In genomic region chr2:102036665-102037511, GRCm38 (mm10) we compare ENCODE assay signal across 9 mouse cellular contexts.
A peak's percentile ranks its signal among the peaks of the same experiment; 100 is the strongest.
DNase-seq lines count a peak whose midpoint lies in the region; ATAC-seq and TF ChIP-seq lines count a peak whose summit lies in the region.
"Had no signal": no experiment of that assay in that cellular context is flagged by ENCODE, and none has a peak within 500 bp of the region (broad histone marks: within the 10 kb centered on the region; RNA-seq: fewer than 3 reads in every experiment).

No protein-coding gene starts in this region.

- H3K36me3 ChIP-seq in G1E (replicated peaks): no peaks in the 10 kb centered on the region
- no peaks in the 10 kb centered on the region for H3K36me3 ChIP-seq in hindbrain, embryonic 14.5 days (replicated peaks; ENCODE audit: control insufficient read depth, insufficient read depth)
- H3K36me3 ChIP-seq: embryonic facial prominence, embryonic 12.5 days had no signal

- TF ChIP-seq CTCF in G1E (IDR thresholded peaks at IDR 0.05; ENCODE audit: low read depth, low read length): no peak

- peaks cover 62% of the 10 kb centered on the region for H3K27me3 ChIP-seq in G1E (ENCODE audit: insufficient read depth, low read length)
- no peaks in the 10 kb centered on the region for H3K27me3 ChIP-seq in hindbrain, embryonic 14.5 days (ENCODE audit: control insufficient read depth, insufficient read depth, low read length)
- H3K27me3 ChIP-seq: embryonic facial prominence, embryonic 12.5 days had no signal

- peak; percentile 88 for DNase-seq in G1E (ENCODE audit: low spot score)
- DNase-seq in hindbrain, embryonic 14.5 days (ENCODE audit: low spot score): peak; percentile 51
- peak; percentile 52 for DNase-seq in mesoderm, embryonic 11.5 days (ENCODE audit: low read depth, low spot score)
- peak; percentile 70 for DNase-seq in thymus, postnatal 25 days
- DNase-seq in frontal cortex, postnatal 14 days (ENCODE audit: low spot score in 2 of 2): no peak
- no peak for DNase-seq in embryo, embryonic 10.5 days (ENCODE audit: low spot score)

- ATAC-seq in G1E (ENCODE audit: extremely low read depth, insufficient number of reproducible peaks, low FRiP score, poor library complexity, severe bottlenecking): peak; percentile 96
- peak; percentile 16; the same call in 1 of the 2 replicates for ATAC-seq in hindbrain, embryonic 14.5 days (ENCODE audit: low FRiP score)

- H3K9ac ChIP-seq in hindbrain, embryonic 14.5 days: peak overlapping the region; percentile 18; the same call in 1 of the 2 replicates
- H3K9ac ChIP-seq: embryonic facial prominence, embryonic 12.5 days had no signal

- peaks cover 43% of the 10 kb centered on the region for H3K4me1 ChIP-seq in G1E (ENCODE audit: insufficient read depth, low read depth, low read length)
- peaks cover 21% of the 10 kb centered on the region for H3K4me1 ChIP-seq in brown adipose tissue, adult 24 weeks (ENCODE audit: control insufficient read depth, insufficient read depth, insufficient read length, low read length)
- H3K4me1 ChIP-seq in hindbrain, embryonic 14.5 days (replicated peaks; ENCODE audit: control insufficient read depth, insufficient read depth, low read length): peaks cover 57% of the 10 kb centered on the region

- no peaks in the 10 kb centered on the region for H3K9me3 ChIP-seq in G1E (replicated peaks)
- H3K9me3 ChIP-seq in hindbrain, embryonic 14.5 days (ENCODE audit: control insufficient read depth, low read length): no peaks in the 10 kb centered on the region
- H3K9me3 ChIP-seq: embryonic facial prominence, embryonic 12.5 days had no signal

- WGBS in hindbrain, embryonic 14.5 days: 39% methylated on average over 18 of the region's 18 CpGs

- H3K27ac ChIP-seq in brown adipose tissue, adult 24 weeks (replicated peaks; ENCODE audit: low read depth, low read length): peak overlapping the region; percentile 44; the same call in 1 of the 2 replicates
- H3K27ac ChIP-seq in hindbrain, embryonic 14.5 days: peak overlapping the region; percentile 65
- H3K27ac ChIP-seq: embryonic facial prominence, embryonic 12.5 days had no signal

- H3K4me3 ChIP-seq in G1E (ENCODE audit: low read depth, low read length): peak overlapping the region; percentile 67; the same call in 1 of the 2 replicates
- no peak overlapping the region for H3K4me3 ChIP-seq in brown adipose tissue, adult 24 weeks (ENCODE audit: insufficient read depth, low read depth, low read length)
- no peak overlapping the region for H3K4me3 ChIP-seq in hindbrain, embryonic 14.5 days (replicated peaks; ENCODE audit: low read length)
- H3K4me3 ChIP-seq: embryonic facial prominence, embryonic 12.5 days; myocyte had no signal

- no peak overlapping the region for H3K4me2 ChIP-seq in hindbrain, embryonic 14.5 days (replicated peaks)
- H3K4me2 ChIP-seq: embryonic facial prominence, embryonic 12.5 days had no signal

Comparison
In these comparisons a context has a peak if more than half of its experiments do, and no peak if none do; other contexts are left out.
1. DNase-seq: peak in G1E (single experiment), hindbrain, embryonic 14.5 days (single experiment), mesoderm, embryonic 11.5 days (single experiment) and thymus, postnatal 25 days (single experiment); none in frontal cortex, postnatal 14 days (0 of 2) and embryo, embryonic 10.5 days (single experiment).